Mouse (Mus musculus) large intestine, adult 2 months (tissue): ENCODE data around the gene Smim27. TPM values are rescaled to one million over a fixed set of nuclear protein-coding genes. Genes with fewer than 3 reads are reported as not detected.
A peak's percentile ranks its signal among the peaks of the same experiment; 100 is the strongest.
"Not testable (repeated sequence)": the region's sequence is repeated elsewhere in the genome, so short reads cannot be mapped to it uniquely, and the experiment has no call there.

Experiments used
- DNase-seq: peaks from one replicate; pipeline ENCODE4 v3.0.0-alpha.2; 2012; ENCODE audit warnings: low read depth, low spot score
- WGBS: fragments of 180-500 bp; shearing (Covaris S2); methylation state at CpG from one replicate; pipeline ENCODE4 v1.1.7; 2018; 5-methylcytosine and 5-hydroxymethylcytosine counted together
- polyA plus RNA-seq: library from polyadenylated mRNA; depleted of rRNA; stranded (reverse); fragments of >200 nt; gene quantifications from 2 replicates; pipeline ENCODE4 v1.2.3, GENCODE M21; 2012

Smim27 gene
- polyA plus RNA-seq, 1 experiment, result 9.0 TPM

DNA sequence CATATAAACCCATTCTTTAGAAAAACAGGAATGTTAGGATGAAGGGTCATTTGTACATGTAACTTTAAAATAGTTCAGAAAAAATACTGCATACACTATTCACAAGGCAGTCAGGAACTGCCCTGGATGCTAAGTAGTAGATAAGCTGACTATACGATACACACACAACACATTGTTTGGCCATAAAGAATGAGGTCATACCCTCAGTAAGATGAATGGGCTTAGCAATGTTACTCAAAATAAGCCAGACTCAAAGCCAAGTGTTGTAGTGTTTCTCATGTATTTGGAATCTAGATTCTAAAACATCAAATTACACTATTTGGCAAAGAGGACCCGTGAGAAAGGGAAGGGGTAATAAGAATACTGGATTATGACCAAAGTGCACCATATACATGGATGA, 15.6 kb upstream of the Smim27 start:
- 31% methylated on average over 2 of the region's 2 CpGs for WGBS
- no peak for DNase-seq

DNA sequence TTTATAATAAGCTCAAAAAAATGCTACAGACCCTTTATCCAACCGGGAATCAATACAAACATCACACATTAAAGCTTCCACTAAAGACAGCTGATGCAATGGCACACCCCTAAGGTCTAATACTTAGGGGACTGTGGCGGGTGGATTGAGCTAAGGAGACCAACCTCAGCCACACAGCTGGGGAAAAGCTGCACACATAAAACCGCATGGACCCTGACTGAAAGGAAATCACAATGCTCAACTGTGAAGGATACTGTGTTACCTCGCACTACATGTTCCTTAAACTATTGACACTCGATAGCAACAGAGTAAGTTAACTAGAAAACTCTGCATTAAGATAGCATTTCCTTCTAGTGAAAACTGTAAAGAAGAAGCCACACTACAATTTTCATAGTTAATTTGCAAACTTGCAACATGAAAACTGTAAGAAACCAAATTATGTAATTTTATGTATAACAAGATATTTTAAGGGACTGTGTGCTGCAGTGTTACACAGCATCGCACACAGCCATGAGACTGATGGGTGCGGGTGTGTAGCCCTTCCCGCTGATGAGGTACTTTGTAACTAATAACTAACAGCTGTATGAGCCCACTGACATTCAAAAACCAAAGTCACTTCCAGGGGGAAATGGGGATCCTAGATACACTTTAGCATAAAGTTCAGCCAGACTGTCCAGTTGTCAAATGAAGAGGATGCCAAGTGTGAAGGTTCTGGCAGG, 14.8 kb upstream of the Smim27 start:
- DNase-seq, result no peak
- WGBS, result 84% methylated on average over 8 of the region's 8 CpGs

DNA sequence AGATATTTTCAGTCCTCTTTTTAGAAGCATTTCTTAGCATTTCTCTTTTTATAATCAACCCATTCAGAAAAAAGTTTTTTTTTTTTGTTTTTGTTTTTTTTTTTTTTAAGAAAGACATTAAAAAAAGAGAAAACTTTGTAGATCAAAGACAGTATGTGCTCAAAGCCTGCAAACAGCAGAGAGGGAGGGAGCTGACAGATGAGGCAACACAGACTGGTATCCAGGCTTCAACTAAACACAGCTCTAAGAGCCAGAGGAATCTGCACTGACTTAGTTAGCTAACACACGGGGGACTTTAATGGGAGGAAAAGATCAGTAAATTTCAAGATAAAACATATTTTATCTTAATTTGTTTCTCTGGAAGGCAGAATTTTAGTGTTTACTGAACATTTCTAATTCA, 5.1 kb upstream of the Smim27 start:
- 60% methylated on average over 1 of the region's 1 CpGs for WGBS
- no peak for DNase-seq

DNA sequence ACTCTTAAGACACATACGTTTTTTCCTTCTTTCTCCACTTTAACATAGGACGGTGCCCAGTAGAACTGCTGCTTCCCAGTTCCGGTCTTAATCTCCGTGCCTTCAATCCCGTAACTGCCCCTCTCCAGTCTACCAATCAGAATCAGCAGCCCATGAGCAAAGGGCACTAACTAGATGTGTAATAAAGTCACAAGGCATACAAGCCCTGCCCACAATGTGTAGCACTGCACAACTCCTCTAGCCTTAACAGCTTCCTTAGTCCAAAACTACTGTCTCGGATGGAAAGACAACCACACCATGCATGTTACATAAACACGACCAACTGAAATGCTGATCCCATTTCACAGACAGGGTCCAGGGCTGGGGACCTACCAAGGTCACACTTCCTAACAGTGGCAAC, 1.7 kb upstream of the Smim27 start:
- 16% methylated on average over 7 of the region's 7 CpGs for WGBS
- peak; percentile 94 for DNase-seq

DNA sequence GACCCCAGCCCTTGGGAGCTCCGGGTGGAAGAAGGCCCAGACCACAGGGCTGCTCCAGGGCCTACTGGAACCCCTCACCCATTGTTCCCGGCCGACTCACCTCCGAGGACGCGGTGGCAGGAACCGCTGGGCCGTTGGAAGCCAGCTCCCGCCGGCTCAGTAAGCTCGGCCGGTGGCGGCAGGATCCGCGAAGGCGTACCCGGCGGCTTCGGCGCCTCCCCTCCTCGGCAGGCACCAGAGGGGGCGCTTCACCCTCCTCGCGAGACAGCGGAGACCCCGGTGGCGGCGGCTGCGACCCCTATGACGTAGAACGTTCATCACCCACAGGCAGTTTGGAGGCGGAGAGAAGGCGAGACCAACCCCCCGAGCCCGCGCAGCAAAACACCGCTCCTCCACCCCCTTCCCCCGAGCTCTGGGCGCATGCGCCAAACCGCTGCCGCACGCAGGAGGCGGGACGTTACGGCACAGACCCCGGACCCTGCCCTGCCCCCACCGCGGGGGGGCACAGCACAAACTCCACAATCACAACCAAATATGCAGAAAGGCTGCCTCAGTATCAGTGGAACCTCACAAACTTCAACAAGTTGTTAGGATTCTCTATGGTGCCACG, 1.1 kb upstream of the Smim27 start:
- DNase-seq, result peak; percentile 61
- under 1% methylated on average over 50 of the region's 50 CpGs for WGBS

DNA sequence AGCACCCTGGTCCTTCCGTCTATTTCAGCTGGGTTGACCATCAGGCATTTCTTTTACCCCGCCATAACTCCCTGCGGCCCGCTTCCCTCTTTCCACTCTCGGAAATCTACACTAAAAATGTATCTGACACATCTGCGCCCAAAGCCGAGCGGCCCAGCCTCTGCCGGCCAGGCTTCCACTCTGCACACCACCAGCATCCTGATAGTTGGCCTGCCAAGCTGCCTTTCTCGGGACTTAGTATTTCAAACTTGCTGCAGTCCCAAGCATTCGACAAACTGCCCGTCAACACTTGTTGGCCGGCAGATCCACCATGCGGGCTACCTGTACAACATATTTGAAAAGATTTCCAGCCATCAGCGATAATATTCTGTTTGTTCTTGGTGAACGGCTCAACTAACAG, 544 bp upstream of the Smim27 start:
- no peak for DNase-seq
- WGBS, result 1% methylated on average over 16 of the region's 16 CpGs

DNA sequence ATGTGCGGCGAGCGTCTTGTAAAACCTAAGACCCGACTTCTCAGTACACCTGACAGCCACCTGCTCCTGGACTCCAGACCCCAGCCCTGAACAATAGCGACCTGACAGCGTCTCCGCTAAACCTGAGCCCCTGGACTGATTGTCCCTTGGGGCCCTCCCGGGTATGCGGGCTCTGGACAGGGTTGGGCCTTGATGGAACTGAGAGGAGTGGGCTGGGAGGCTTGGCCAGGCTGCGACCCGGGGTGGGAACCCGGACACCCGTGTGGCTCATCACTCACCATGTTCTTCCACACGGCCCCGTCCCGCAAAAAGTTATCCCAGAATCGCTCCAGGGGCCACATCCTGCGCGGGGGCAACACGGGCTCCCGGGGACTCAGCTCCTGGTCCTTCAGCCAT, 9.5 kb downstream of the Smim27 start:
- 0% methylated on average over 21 of the region's 21 CpGs for WGBS
- DNase-seq, result no peak

DNA sequence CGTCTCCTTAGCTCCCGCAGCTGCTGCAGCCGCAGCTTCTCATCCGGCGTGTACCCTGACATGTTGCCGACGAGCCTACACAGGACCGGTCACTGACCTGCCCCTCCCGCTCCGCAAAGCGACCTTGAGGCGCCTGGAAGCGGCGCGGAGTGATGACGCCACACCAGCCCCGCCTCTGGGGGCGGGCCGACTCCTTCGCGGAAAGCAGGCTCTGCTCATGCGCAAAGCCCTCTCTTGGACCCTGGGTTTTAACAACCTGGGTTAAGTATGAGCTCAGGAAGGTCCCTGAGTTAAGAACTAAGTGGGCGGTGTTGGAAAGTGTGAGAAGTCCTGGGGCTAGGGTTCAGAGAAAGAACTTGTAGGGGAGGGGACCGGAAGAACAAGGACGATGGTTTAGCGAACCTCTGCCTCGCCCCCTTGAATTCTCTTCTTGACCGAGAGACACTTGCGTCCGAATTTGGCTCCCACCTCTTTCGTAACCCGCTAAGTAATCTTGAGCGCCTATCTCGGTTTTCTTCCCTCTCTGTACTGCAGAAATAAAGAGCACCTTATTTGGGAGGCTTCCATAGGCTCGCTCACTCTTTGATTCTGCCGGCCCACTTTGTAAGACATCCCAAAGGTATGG, 10.0 kb downstream of the Smim27 start, which contains the start of gene Ndufb6:
Gene Ndufb6 (minus strand): TSS at position 146 of the 625 bp plus-strand sequence.
- under 1% methylated on average over 36 of the region's 36 CpGs for WGBS
- DNase-seq, result peak; percentile 77

DNA sequence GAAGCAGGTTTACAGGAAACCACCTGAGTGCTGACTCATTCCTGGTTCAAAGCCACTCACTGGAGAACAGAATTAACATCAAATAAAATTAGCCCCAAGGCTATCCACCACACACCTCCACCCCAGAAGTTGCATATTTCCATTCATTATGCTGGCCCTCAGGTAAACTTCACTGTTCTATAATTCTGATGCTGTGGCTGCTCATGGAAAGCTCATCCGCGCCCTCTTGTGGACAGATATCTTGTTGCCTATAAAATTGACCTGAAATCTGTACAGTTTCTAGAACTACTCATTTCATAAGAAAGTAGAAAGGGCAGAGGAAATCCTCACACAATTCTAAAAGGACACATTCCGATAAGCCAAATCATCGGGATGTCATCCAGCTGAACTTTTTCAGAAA, 16.2 kb downstream of the Smim27 start:
- DNase-seq, result peak; percentile 44
- WGBS, result 13% methylated on average over 4 of the region's 4 CpGs

DNA sequence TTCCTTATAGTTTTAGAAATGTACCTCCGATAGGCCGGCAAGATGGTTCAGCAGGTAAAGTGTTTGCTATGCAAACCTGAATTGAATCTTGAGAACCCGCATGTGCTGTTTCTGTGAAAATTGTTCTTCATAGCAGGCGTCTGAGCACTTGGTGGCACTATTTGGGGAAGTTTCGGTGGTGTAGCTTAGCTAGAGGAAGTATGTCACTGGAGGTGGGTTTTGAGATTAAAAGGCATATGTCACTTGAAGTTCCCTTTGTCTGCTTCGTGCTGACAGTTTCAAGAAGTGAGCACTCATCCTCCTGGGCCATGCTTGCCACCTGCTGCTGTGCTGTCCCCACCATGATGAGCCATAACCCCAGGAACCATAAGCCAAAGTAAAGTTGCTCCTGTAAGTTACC, 18.0 kb downstream of the Smim27 start:
- 67% methylated on average over 6 of the region's 6 CpGs for WGBS
- no peak for DNase-seq

DNA sequence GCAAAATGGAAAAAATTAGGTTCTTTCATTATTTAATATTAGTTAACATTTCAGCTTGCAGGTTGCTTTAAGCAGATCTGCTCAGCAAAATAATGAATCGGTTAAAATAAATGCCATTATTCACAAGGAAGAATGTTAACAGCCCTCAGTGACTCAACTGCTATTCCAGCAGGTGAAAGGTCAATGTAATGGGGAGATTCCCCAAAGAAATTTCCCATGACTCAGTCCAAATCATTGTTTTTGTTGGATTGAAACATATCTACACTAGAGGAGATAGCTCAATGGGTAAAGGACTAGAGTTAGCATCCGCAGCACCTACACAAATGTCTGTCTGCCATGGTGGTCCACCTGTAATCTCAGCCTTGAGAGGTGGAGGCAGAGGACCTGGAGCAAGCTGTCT, 19.7 kb downstream of the Smim27 start:
- DNase-seq, result no peak
- 76% methylated on average over 2 of the region's 2 CpGs for WGBS

DNA sequence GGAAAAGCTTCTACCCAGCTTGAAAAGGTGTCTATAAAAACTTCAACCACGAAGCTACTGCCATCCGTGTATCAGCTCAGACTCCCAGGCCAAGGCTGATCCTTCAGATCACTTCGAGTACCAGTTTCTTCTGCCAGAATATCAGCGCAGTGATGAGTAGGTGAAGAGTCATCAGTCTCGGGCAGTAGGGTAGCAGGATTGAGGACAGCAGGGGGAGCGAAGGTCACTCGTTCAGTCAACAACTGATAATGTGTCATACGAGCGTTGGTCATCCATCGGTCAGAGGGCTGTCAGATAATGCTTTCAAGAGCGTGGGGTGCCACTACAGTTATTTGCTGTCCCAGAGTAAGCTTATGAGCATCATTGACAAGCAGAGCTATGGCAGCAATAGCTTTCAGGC, 22.1 kb downstream of the Smim27 start:
- 93% methylated on average over 11 of the region's 11 CpGs for WGBS
- DNase-seq, result not testable (repeated sequence)

DNA sequence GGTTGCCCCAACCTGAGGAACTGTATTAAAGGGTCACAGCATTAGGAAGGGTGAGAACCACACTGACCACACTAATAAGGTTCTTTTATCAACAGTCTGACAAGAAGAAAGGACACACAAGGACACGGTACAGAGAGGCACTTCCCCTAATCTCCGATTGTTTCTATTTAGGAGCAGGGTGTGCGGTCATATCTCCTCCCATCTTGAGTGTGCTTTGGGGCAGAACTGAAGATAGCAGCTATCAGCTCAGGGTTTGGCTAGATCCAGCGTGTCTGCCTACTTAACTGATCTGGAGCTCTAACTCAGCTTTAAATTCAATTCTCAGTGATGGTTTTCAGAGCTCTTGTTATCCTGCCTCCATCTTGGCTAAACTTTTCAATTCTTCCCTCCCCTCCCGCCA, 29.8 kb downstream of the Smim27 start:
- 61% methylated on average over 5 of the region's 5 CpGs for WGBS
- DNase-seq, result no peak

DNA sequence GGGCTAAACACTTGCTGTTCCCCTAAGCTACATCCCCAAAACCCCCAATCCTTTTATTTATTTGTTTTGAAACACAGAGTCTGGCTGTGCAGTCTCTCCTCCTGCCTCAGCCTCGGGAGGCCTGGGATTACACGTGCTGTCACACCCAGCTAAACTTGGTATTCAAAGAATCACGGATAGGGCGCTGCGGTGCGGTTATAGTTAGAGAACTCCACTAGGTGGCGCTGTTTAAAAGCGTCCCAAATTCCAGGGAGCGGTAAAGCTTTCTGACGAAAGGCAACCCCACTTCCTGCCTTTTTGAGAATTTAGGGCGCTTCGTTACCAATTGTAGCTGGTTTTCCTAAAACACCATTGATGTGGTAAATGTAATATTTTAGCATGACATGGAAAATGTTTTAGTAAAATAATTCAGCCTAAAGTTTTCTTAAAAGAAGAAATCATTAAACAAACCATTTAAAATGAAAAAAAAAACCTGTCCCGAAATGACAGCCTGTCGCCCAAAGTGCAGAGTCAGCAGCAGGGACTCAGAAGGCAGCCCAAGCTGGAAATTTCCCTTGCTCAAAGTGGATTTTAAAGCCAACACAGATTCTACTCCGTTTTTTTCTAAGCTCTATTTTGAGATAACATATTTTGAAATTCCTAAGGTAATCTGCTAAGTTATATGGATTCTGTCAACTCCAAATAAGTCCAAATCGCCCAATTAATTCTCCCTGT, 31.9 kb downstream of the Smim27 start:
- 7% methylated on average over 16 of the region's 16 CpGs for WGBS
- peak; percentile 43 for DNase-seq

DNA sequence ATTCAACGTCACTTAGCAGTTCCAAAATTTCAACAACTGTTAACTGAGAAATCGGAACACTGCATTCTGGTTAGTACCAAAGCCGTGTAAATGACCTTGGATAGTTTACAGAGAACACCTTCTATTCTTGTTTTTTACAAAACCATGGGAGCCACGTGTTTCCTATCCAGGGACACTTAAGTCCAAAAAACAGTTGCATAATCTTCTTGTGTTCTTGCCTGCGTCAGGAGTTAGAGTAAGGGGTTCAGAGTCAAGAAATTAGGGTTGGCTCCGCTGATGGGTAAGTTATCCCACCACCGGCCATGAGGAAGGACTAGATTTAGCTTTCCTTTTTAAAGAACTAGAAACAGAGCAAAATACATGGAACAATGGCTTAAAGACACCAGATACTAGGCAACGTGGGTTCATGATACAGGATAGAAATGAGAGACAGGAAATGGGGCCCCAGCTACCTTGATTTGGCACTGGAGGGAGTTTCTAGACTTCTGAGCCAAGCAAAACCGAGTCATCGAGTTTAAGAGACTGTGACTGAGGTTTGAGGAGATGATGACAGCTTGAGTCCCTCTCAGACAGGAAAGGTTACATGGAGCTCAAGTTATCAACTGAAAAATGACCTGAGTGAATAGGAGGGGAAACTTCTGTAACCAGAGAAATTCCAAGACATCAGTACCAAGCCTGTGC, 33.2 kb downstream of the Smim27 start:
- no peak for DNase-seq
- 71% methylated on average over 10 of the region's 10 CpGs for WGBS

DNA sequence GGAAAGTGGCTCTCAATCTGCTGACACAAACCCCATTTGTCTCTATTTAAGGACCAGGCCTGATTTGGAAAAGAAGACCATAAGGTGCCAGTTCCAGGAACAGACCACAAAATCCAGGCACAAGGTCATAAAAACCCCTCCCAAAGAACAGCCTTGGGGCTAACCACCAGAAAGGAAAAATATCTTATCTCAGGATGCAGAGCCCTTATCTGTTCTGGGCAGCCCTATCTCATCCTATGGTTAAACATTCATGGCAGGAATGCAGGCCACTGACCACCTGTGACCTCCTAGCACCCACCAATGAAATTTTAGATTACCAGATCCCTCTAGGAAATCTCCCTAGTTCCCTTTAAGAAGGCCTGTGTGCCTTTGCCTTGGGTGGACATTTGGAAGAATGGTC, 40.3 kb downstream of the Smim27 start:
- DNase-seq, result no peak

DNA sequence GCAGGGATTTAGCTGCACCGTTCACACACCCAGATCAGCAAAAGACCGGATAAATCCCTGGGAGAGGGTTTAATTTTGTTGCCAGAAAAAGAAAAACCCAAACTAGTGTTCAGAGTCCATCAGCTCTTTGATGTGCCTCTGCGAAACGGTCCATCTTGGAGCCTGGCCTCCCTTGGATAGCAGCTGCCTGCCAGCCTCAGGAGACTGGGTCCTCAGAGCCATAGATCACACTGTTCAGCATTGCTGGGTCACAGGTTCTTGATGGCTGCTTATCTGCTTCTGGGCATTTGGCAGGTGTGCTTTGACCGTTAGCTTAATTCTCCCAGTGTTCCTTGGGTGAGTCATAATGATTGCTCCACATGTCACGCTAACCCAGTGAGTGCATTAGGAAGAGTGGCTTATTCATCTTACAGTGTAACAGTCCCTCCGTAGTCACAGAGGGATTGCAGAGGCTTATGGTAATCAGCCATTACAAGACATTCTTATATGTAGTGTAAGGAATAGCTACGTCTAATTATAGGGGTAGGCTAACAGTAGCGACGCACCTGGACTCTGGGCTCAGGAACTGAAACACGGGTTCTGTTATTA, 41.5 kb downstream of the Smim27 start:
- WGBS, result 38% methylated on average over 11 of the region's 11 CpGs
- no peak for DNase-seq

DNA sequence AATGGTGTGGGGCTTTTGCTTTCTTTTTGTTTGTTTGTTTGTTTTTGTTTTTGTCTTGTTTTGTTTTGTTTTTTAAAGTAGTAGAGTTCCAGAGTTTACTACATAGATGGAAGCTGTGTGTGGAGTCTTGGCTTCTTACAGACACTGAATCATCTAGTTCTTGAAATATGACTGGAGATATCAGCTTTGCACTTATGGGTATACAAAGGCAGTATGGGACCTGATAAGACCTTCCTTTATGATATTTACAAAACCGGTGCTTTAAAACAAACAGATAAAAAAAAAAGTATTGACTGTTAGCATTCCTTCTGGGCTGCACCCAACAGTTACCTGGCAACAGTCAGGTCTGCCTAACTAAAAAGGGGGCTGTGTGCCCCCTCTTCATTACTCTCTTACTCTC, 42.8 kb downstream of the Smim27 start:
- DNase-seq, result no peak
- WGBS, result 39% methylated on average over 1 of the region's 1 CpGs

DNA sequence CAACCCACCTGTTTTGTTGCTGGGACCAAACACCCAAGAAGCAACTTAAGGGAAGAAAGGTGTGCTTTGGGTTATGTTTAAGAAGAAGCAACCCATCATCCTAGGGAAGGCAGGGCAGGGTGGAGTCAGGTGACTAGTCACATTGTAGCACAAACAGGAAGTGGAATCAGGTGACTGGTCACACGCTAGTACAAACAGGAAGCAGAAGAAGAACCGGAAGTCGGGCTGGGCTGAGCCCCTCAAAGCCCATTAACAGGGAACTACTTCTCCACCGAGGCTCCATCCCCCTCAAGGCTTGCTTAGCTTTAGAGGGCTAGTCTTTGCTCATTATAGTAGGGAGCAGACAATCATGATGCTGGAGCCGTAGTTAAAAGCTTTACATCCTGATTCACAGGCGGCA, 43.6 kb downstream of the Smim27 start:
- 74% methylated on average over 6 of the region's 6 CpGs for WGBS
- DNase-seq, result no peak

DNA sequence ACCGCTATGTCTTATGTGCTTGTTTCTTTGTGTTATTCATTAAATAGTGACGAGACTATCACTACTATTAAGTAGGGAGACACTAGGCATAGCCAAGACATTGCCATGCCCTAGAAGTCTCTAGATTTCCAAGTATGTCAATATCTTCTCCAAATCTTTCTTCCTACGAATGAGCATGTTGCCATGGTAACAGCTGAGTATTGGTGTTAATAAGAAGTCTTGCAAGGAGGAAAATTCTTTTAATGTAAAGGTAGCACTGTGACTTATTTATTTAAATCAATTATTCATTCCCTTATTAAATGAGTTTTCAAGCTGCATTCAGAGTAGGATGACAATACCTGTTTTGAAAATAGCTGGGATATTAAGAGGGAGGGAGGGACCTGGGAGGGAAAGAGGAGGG, 48.0 kb downstream of the Smim27 start:
- WGBS, result 79% methylated on average over 3 of the region's 3 CpGs
- DNase-seq, result no peak
